Comparison of ENCODE assay signal across 8 mouse cellular contexts in the genomic region with DNA sequence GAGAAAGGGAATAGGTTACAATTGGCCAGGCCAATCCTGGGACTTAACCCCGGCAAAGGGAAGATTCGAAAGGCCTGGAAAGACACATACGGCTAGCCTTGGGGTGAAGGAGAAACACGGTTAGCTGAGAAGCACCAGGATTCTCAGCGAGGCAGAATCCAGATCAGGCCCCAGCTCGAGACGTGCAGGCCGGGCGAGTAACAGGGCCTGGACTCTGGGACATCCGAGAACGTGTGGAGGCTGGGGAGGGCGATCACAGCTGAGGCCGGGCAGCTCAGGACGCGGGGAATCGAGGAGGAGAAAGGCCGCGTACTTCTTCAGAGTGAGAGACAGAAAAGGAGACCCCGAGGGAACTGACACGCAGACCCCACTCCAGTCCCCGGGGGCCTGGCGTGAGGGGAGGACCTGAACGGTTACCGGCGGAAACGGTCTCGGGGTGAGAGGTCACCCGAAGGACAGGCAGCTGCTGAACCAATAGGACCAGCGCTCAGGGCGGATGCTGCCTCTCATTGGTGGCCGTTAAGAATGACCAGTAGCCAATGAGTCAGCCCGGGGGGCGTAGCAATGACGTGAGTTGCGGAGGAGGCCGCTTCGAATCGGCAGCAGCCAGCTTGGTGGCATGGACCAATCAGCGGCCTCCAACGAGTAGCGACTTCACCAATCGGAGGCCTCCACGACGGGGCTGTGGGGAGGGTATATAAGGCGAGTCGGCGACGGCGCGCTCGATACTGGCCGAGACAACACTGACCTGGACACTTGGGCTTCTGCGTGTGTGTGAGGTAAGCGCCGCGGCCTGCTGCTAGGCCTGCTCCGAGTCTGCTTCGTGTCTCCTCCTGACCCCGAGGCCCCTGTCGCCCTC. TPM values are rescaled to one million over a fixed set of nuclear protein-coding genes. Genes with fewer than 3 reads are reported as not detected.
DNase-seq lines count a peak whose midpoint lies in the region; ATAC-seq lines count a peak whose summit lies in the region.

A gene (plus strand): TSS at position 603 of the 859 bp plus-strand sequence.

- H3K36me3 ChIP-seq in heart, embryonic 14.5 days (ENCODE audit: control insufficient read depth, insufficient read depth, low read length), result peaks cover 42% of the 10 kb centered on the region
- H3K36me3 ChIP-seq in liver, embryonic 13.5 days, result peaks cover 45% of the 10 kb centered on the region
- H3K36me3 ChIP-seq in stomach, embryonic 16.5 days (ENCODE audit: control insufficient read depth, insufficient read depth, low read length), result peaks cover 24% of the 10 kb centered on the region

- peak within 1 kb of the TSS; percentile 99 for H3K9ac ChIP-seq in heart, embryonic 14.5 days (ENCODE audit: low read length)
- H3K9ac ChIP-seq in liver, embryonic 13.5 days, result peak within 1 kb of the TSS; percentile 97
- H3K9ac ChIP-seq in stomach, embryonic 16.5 days (ENCODE audit: low read length), result peak within 1 kb of the TSS; percentile 97

- no peaks in the 10 kb centered on the region for H3K9me3 ChIP-seq in heart, embryonic 14.5 days (ENCODE audit: control insufficient read depth, low read length)
- H3K9me3 ChIP-seq in liver, embryonic 13.5 days (replicated peaks), result no peaks in the 10 kb centered on the region; the same call in 1 of the 2 replicates
- H3K9me3 ChIP-seq in stomach, embryonic 16.5 days (replicated peaks; ENCODE audit: control insufficient read depth, low read length), result no peaks in the 10 kb centered on the region

- H3K4me1 ChIP-seq in heart, embryonic 14.5 days (ENCODE audit: control insufficient read depth in 2 of 2, insufficient read depth in 2 of 2, low read length in 2 of 2), result peaks cover 8 to 40% of the 10 kb centered on the region in 2 experiments
- H3K4me1 ChIP-seq in liver, embryonic 13.5 days (replicated peaks), result peaks cover 49% of the 10 kb centered on the region
- H3K4me1 ChIP-seq in stomach, embryonic 16.5 days (ENCODE audit: control insufficient read depth, insufficient read depth, low read length), result peaks cover 38% of the 10 kb centered on the region

- H3K27me3 ChIP-seq in heart, embryonic 14.5 days (ENCODE audit: control insufficient read depth, insufficient read depth, low read length), result no peaks in the 10 kb centered on the region
- H3K27me3 ChIP-seq in liver, embryonic 13.5 days, result no peaks in the 10 kb centered on the region
- no peaks in the 10 kb centered on the region for H3K27me3 ChIP-seq in stomach, embryonic 16.5 days (ENCODE audit: control insufficient read depth, insufficient read depth, low read length)

- under 1% methylated on average over 60 of the region's 60 CpGs for WGBS in heart, embryonic 14.5 days
- WGBS in liver, embryonic 13.5 days (ENCODE audit: insufficient replicate concordance), result under 1% methylated on average over 60 of the region's 60 CpGs
- WGBS in stomach, embryonic 16.5 days, result under 1% methylated on average over 60 of the region's 60 CpGs

- DNase-seq in c-Kit-negative CD71-positive TER-119-positive erythroid progenitor cells, embryonic 14.5 days (ENCODE audit: low read depth, low spot score), result peak; percentile 98
- DNase-seq in fibroblast of lung, adult 2 months (ENCODE audit: low read depth), result peak; percentile 100
- DNase-seq in kidney, postnatal 14 days, result peak; percentile 100
- DNase-seq in liver, embryonic 13.5 days, result peak; percentile 100
- peak; percentile 99 for DNase-seq in neural tube, embryonic 10.5 days (ENCODE audit: extremely low spot score, low spot score)

- peak within 1 kb of the TSS; percentile 86 to 88 for H3K4me3 ChIP-seq in heart, embryonic 14.5 days (ENCODE audit: control insufficient read depth in 1 of 2, insufficient read depth in 1 of 2, low read depth in 1 of 2, low read length in 2 of 2)
- peak within 1 kb of the TSS; percentile 97 for H3K4me3 ChIP-seq in liver, embryonic 13.5 days (replicated peaks)
- H3K4me3 ChIP-seq in stomach, embryonic 16.5 days (replicated peaks; ENCODE audit: low read length), result peak within 1 kb of the TSS; percentile 94

- ATAC-seq in CD4-positive, CD25-positive, alpha-beta regulatory T cell, adult 4 months, result peak; percentile 85
- peak; percentile 98 for ATAC-seq in heart, embryonic 14.5 days (ENCODE audit: insufficient number of reproducible peaks, insufficient read depth, low FRiP score, low read depth)
- peak; percentile 97 for ATAC-seq in liver, embryonic 13.5 days (ENCODE audit: low read depth)
- ATAC-seq in stomach, embryonic 16.5 days (ENCODE audit: insufficient read depth, low FRiP score), result peak; percentile 99

- H3K4me2 ChIP-seq in heart, embryonic 14.5 days (ENCODE audit: low read length), result peak within 1 kb of the TSS; percentile 79
- H3K4me2 ChIP-seq in liver, embryonic 13.5 days, result peak within 1 kb of the TSS; percentile 80
- H3K4me2 ChIP-seq in stomach, embryonic 16.5 days (ENCODE audit: low read depth, low read length), result peak within 1 kb of the TSS; percentile 81

- peak within 1 kb of the TSS; percentile 87 to 92 for H3K27ac ChIP-seq in heart, embryonic 14.5 days (replicated peaks in 1 of 2; ENCODE audit: control insufficient read depth in 1 of 2, insufficient read depth in 1 of 2, low read depth in 2 of 2, low read length in 2 of 2)
- peak within 1 kb of the TSS; percentile 95 for H3K27ac ChIP-seq in liver, embryonic 13.5 days
- peak within 1 kb of the TSS; percentile 93 for H3K27ac ChIP-seq in stomach, embryonic 16.5 days (ENCODE audit: low read length)

RNA-seq across cellular contexts. Expression of the gene that starts here (rescaled TPM):
- 100 to 1,000 TPM; 536 to 586 TPM for polyA plus RNA-seq in CD4-positive, CD25-positive, alpha-beta regulatory T cell, adult 4 months (2017; shearing (Covaris generic))
- polyA plus RNA-seq in heart, embryonic 14.5 days (2014; fragmentation: Nextera tagmentation; extraction: Ambion mirVana), result 545 and 663 TPM in 2 replicates
- 533 and 680 TPM in 2 replicates for polyA plus RNA-seq in liver, embryonic 13.5 days (2015; fragmentation: Nextera tagmentation; extraction: Ambion mirVana)
- polyA plus RNA-seq in stomach, embryonic 16.5 days (2015; fragmentation: Nextera tagmentation; extraction: Ambion mirVana), result 941 and 997 TPM in 2 replicates

Comparison
In these comparisons a context has a peak if more than half of its experiments do, and no peak if none do; other contexts are left out.
1. Peak in every context shown above with its lines: DNase-seq, ATAC-seq, H3K4me3 ChIP-seq and H3K27ac ChIP-seq.